Mouse (Mus musculus): Measurements from ENCODE around the gene Tekt3. TPM values are rescaled to one million over a fixed set of nuclear protein-coding genes. Genes with fewer than 3 reads are reported as not detected.

The Tekt3 gene
- polyA plus RNA-seq, 2 experiments: 0.06 to 0.30 TPM

GRCm38 (mm10) chr11:63131001-63131692 is 69.7 kb downstream of the Tekt3 start:
- Histone ChIP-seq H3K4me2 (replicated peaks; ENCODE audit: low read depth, low read length, severe bottlenecking) (peak overlapping the region; percentile 64), H3K27ac (replicated peaks; ENCODE audit: low read depth, low read length) (peak overlapping the region; percentile 97), H3K9ac (ENCODE audit: low read depth, low read length, severe bottlenecking) (peak overlapping the region; percentile 90), H3K4me3 (replicated peaks; ENCODE audit: low read length) (peak overlapping the region; percentile 68), H3K4me1 (ENCODE audit: control insufficient read depth, insufficient read depth, low read length) (peaks cover 42% of the 10 kb centered on the region), H3K27me3 (ENCODE audit: control insufficient read depth, insufficient read depth, low read length) (0 out of 2 replicates have a peak, but pooled peaks cover 5% of the 10 kb centered on the region), H3K36me3 (ENCODE audit: control insufficient read depth, insufficient read depth, low read length) (peaks cover 23% of the 10 kb centered on the region), H3K9me3 (ENCODE audit: control insufficient read depth, low read length) (no peaks in the 10 kb centered on the region)
- WGBS: 4% methylated on average over 31 of the region's 33 CpGs
- no peak for TF ChIP-seq POLR2A (IDR thresholded peaks at IDR 0.05; ENCODE audit: borderline replicate concordance, extremely low read depth, insufficient read depth, insufficient read length)
- peak; percentile 59 for DNase-seq (ENCODE audit: low spot score)
- peak; percentile 38; the same call in 1 of the 2 replicates for ATAC-seq (ENCODE audit: low FRiP score, low read depth)

GRCm38 (mm10) chr11:63131693-63132040 is 70.2 kb downstream of the Tekt3 start:
- peaks cover 29% of the 10 kb centered on the region for H3K36me3 ChIP-seq (ENCODE audit: control insufficient read depth, insufficient read depth, low read length)
- 0 out of 2 replicates have a peak, but pooled peaks cover 5% of the 10 kb centered on the region for H3K27me3 ChIP-seq (ENCODE audit: control insufficient read depth, insufficient read depth, low read length)
- DNase-seq (ENCODE audit: low spot score) (no peak), ATAC-seq (ENCODE audit: low FRiP score, low read depth) (no peak)
- H3K4me3 ChIP-seq (replicated peaks; ENCODE audit: low read length): peak overlapping the region; percentile 68
- H3K27ac ChIP-seq (replicated peaks; ENCODE audit: low read depth, low read length): peak overlapping the region; percentile 97
- H3K9me3 ChIP-seq (ENCODE audit: control insufficient read depth, low read length): no peaks in the 10 kb centered on the region
- H3K9ac ChIP-seq (ENCODE audit: low read depth, low read length, severe bottlenecking): peak overlapping the region; percentile 90
- no peak for TF ChIP-seq POLR2A (IDR thresholded peaks at IDR 0.05; ENCODE audit: borderline replicate concordance, extremely low read depth, insufficient read depth, insufficient read length)
- peak overlapping the region; percentile 64 for H3K4me2 ChIP-seq (replicated peaks; ENCODE audit: low read depth, low read length, severe bottlenecking)
- WGBS: 4% methylated on average over 11 of the region's 11 CpGs
- H3K4me1 ChIP-seq (ENCODE audit: control insufficient read depth, insufficient read depth, low read length): peaks cover 48% of the 10 kb centered on the region

GRCm38 (mm10) chr11:63132151-63132500 is 70.7 kb downstream of the Tekt3 start:
- Histone ChIP-seq H3K27me3 (ENCODE audit: control insufficient read depth, insufficient read depth, low read length) (0 out of 2 replicates have a peak, but pooled peaks cover 5% of the 10 kb centered on the region), H3K9ac (ENCODE audit: low read depth, low read length, severe bottlenecking) (peak overlapping the region; percentile 90), H3K4me1 (ENCODE audit: control insufficient read depth, insufficient read depth, low read length) (peaks cover 50% of the 10 kb centered on the region), H3K4me3 (replicated peaks; ENCODE audit: low read length) (peak overlapping the region; percentile 68), H3K27ac (replicated peaks; ENCODE audit: low read depth, low read length) (peak overlapping the region; percentile 97), H3K9me3 (ENCODE audit: control insufficient read depth, low read length) (no peaks in the 10 kb centered on the region), H3K36me3 (ENCODE audit: control insufficient read depth, insufficient read depth, low read length) (peaks cover 33% of the 10 kb centered on the region), H3K4me2 (replicated peaks; ENCODE audit: low read depth, low read length, severe bottlenecking) (peak overlapping the region; percentile 64)
- WGBS: 2% methylated on average over 11 of the region's 11 CpGs
- DNase-seq (ENCODE audit: low spot score) (no peak), ATAC-seq (ENCODE audit: low FRiP score, low read depth) (no peak; the same call in 1 of the 2 replicates)
- no peak for TF ChIP-seq POLR2A (IDR thresholded peaks at IDR 0.05; ENCODE audit: borderline replicate concordance, extremely low read depth, insufficient read depth, insufficient read length)

- DNase-seq (ENCODE audit: low spot score): peak; percentile 70
- no peaks in the 10 kb centered on the region for H3K9me3 ChIP-seq (ENCODE audit: control insufficient read depth, low read length)
- peak overlapping the region; percentile 68 for H3K4me3 ChIP-seq (replicated peaks; ENCODE audit: low read length)
- 0 out of 2 replicates have a peak, but pooled peaks cover 5% of the 10 kb centered on the region for H3K27me3 ChIP-seq (ENCODE audit: control insufficient read depth, insufficient read depth, low read length)
- peaks cover 38% of the 10 kb centered on the region for H3K36me3 ChIP-seq (ENCODE audit: control insufficient read depth, insufficient read depth, low read length)
- peak overlapping the region; percentile 64 for H3K4me2 ChIP-seq (replicated peaks; ENCODE audit: low read depth, low read length, severe bottlenecking)
- peak overlapping the region; percentile 97 for H3K27ac ChIP-seq (replicated peaks; ENCODE audit: low read depth, low read length)
- H3K4me1 ChIP-seq (ENCODE audit: control insufficient read depth, insufficient read depth, low read length): peaks cover 52% of the 10 kb centered on the region
- peak; percentile 62 for ATAC-seq (ENCODE audit: low FRiP score, low read depth)
- H3K9ac ChIP-seq (ENCODE audit: low read depth, low read length, severe bottlenecking): peak overlapping the region; percentile 90
- WGBS: 1% methylated on average over 57 of the region's 66 CpGs
- peak; percentile 35; the same call in 1 of the 2 replicates for TF ChIP-seq POLR2A (IDR thresholded peaks at IDR 0.05; ENCODE audit: borderline replicate concordance, extremely low read depth, insufficient read depth, insufficient read length)
Measured at GRCm38 (mm10) chr11:63132501-63133435, 71.3 kb downstream of the Tekt3 start.

GRCm38 (mm10) chr11:63134021-63134420 is 72.6 kb downstream of the Tekt3 start:
- 84% methylated on average over 5 of the region's 5 CpGs for WGBS
- Histone ChIP-seq H3K27me3 (ENCODE audit: control insufficient read depth, insufficient read depth, low read length) (0 out of 2 replicates have a peak, but pooled peaks cover 5% of the 10 kb centered on the region), H3K9me3 (ENCODE audit: control insufficient read depth, low read length) (no peaks in the 10 kb centered on the region), H3K4me1 (ENCODE audit: control insufficient read depth, insufficient read depth, low read length) (peaks cover 52% of the 10 kb centered on the region), H3K36me3 (ENCODE audit: control insufficient read depth, insufficient read depth, low read length) (peaks cover 49% of the 10 kb centered on the region), H3K4me2 (replicated peaks; ENCODE audit: low read depth, low read length, severe bottlenecking) (peak overlapping the region; percentile 64), H3K27ac (replicated peaks; ENCODE audit: low read depth, low read length) (no peak overlapping the region), H3K9ac (ENCODE audit: low read depth, low read length, severe bottlenecking) (no peak overlapping the region), H3K4me3 (replicated peaks; ENCODE audit: low read length) (peak overlapping the region; percentile 68)
- ATAC-seq (ENCODE audit: low FRiP score, low read depth) (no peak), DNase-seq (ENCODE audit: low spot score) (no peak)
- TF ChIP-seq POLR2A (IDR thresholded peaks at IDR 0.05; ENCODE audit: borderline replicate concordance, extremely low read depth, insufficient read depth, insufficient read length): no peak

All from limb, embryonic 14.5 days (tissue).